Mouse (Mus musculus): Measurements from ENCODE around the gene Miga1.

DNA sequence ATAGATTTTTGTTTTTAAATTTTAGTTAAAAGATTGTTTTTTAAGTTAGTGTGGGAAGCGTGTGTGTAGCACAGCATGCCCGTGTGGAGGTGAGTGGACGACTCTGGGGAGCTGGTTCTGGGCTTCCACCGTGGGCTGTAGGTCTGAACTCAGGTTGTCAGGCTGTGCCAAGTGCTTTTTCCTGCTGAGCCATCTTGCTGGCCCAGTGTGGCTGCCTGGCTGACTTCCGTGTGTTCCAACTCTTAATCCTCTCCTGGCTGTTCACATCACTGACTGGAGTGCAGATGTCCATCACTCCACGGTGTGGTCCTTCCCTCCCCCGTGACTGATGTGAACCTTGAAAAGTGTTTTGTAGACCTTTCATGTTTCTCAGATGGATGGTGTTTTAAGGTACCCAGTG is 18.9 kb upstream of the Miga1 start:
- TF ChIP-seq GATA1 (IDR thresholded peaks at IDR 0.05; ENCODE audit: borderline replicate concordance, low read length) (no peak), FLI1 (IDR thresholded peaks at IDR 0.05; ENCODE audit: low read length) (no peak)

All from megakaryocyte, embryonic 14.5 days (primary cell).